Mouse (Mus musculus) midbrain, embryonic 10.5 days (tissue): ENCODE measurements around the gene Slc44a2. TPM values are rescaled to one million over a fixed set of nuclear protein-coding genes. Genes with fewer than 3 reads are reported as not detected.
A peak's percentile ranks its signal among the peaks of the same experiment; 100 is the strongest.
"Not testable (repeated sequence)": the region's sequence is repeated elsewhere in the genome, so short reads cannot be mapped to it uniquely, and the experiment has no call there.

Experiments used
- DNase-seq: peaks from one replicate; pipeline ENCODE4 v3.0.0-alpha.2; 2017; ENCODE audit warnings: low spot score
- H3K27ac ChIP-seq: fragments of 300-500 bp; sonication (generic); replicated peaks from 2 replicates; pipeline ENCODE4 v1.5.1; 2016; ENCODE audit warnings: mild to moderate bottlenecking
- H3K27me3 ChIP-seq: fragments of 300-500 bp; sonication (generic); 2 replicates; pipeline ENCODE4 v1.6.1; 2016; ENCODE audit warnings: low read depth, mild to moderate bottlenecking; ENCODE audit not compliant: poor library complexity, severe bottlenecking
- H3K36me3 ChIP-seq: fragments of 300-500 bp; sonication (generic); 2 replicates; pipeline ENCODE4 v1.6.1; 2016; ENCODE audit warnings: mild to moderate bottlenecking, moderate library complexity
- H3K4me1 ChIP-seq: fragments of 300-500 bp; sonication (generic); 2 replicates; pipeline ENCODE4 v1.6.1; 2016
- H3K4me3 ChIP-seq: fragments of 300-500 bp; sonication (generic); 2 replicates; pipeline ENCODE4 v1.5.1; 2016; ENCODE audit warnings: mild to moderate bottlenecking, moderate library complexity
- H3K9me3 ChIP-seq: fragments of 300-500 bp; sonication (generic); replicated peaks from 2 replicates; pipeline ENCODE4 v1.6.1; 2016; ENCODE audit warnings: mild to moderate bottlenecking
- WGBS: fragments of 180-500 bp; shearing (Covaris S2); methylation state at CpG from one replicate; pipeline ENCODE4 v1.1.7; 2016; 5-methylcytosine and 5-hydroxymethylcytosine counted together
- polyA plus RNA-seq: library from polyadenylated mRNA; unstranded; fragments of >200 nt; fragmentation: Nextera tagmentation; extraction: Ambion mirVana; gene quantifications from 2 replicates; pipeline ENCODE4 v1.2.1, GENCODE M21; 2016

Slc44a2 gene
- polyA plus RNA-seq, 1 experiment from 2014 or later: 65.8 TPM

DNA sequence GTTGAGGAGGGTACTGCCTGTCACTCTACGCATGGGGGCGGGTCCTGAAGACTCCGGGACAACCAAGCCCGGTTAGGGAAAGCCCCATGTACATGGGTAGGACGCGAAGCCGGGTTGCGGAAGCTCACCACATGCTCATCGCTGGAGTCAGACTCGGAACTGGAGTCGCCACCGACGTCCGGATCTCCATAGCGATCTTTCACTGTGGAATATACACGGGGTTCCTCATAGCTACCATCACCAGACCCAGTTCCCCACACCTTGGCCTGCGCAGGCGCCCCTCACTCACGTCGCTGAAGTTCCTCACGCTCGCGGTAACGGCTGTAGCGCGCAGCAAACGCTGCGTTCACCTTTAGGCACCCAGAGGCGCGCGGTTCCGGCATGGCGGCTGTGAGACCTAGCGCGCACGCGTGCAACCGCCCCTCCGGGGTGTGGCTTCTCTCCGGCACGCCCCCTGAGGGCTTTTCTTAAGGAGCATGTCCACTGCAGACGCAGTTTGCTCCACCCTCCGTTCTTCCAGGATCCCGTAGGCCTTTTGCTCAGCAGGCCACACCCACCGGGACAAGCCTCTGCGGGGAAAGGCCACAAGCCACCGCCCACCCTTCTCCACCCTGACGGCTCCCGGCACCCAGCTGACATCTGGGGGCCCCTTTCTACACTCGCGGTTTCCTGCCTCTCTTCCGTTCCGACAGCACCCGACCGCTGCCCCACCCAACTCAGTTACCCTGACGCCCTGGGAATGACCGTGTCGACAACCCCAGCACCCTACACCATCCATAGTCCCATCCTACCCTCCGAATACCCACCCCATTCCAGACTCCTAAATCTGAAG, 32.7 kb upstream of the Slc44a2 start, which contains the start of gene Kri1:
TSS of gene Kri1 (minus strand) at position 399 of the 832 bp plus-strand sequence.
- DNase-seq: peak; percentile 95
- H3K27ac ChIP-seq: peak within 1 kb of the TSS; percentile 91
- peaks cover 35% of the 10 kb centered on the region for H3K36me3 ChIP-seq
- peaks cover 42% of the 10 kb centered on the region for H3K4me1 ChIP-seq
- H3K27me3 ChIP-seq: no peaks in the 10 kb centered on the region
- H3K4me3 ChIP-seq: peak within 1 kb of the TSS; percentile 89
- H3K9me3 ChIP-seq: no peaks in the 10 kb centered on the region
- WGBS: 1% methylated on average over 59 of the region's 59 CpGs

- DNase-seq: no peak
- peak overlapping the region; percentile 91 for H3K27ac ChIP-seq
- WGBS: 85% methylated on average over 13 of the region's 13 CpGs
Measured at GRCm38 (mm10) chr9:21288404-21289336, 31.8 kb upstream of the Slc44a2 start.

GRCm38 (mm10) chr9:21289337-21289671, 31.2 kb upstream of the Slc44a2 start:
- whole genome bisulfite sequencing: 87% methylated on average over 2 of the region's 2 CpGs
- Histone ChIP-seq H3K9me3 (no peaks in the 10 kb centered on the region), H3K36me3 (peaks cover 22% of the 10 kb centered on the region), H3K4me1 (peaks cover 42% of the 10 kb centered on the region), H3K4me3 (peak overlapping the region; percentile 89), H3K27ac (no peak overlapping the region), H3K27me3 (no peaks in the 10 kb centered on the region)
- DNase-seq: no peak

More at GRCm38 (mm10) chr9:21288404-21289336, 31.8 kb upstream of the Slc44a2 start:
- no peaks in the 10 kb centered on the region for H3K9me3 ChIP-seq
- H3K27me3 ChIP-seq: no peaks in the 10 kb centered on the region
- peaks cover 28% of the 10 kb centered on the region for H3K36me3 ChIP-seq
- peak overlapping the region; percentile 89 for H3K4me3 ChIP-seq
- peaks cover 42% of the 10 kb centered on the region for H3K4me1 ChIP-seq

DNA sequence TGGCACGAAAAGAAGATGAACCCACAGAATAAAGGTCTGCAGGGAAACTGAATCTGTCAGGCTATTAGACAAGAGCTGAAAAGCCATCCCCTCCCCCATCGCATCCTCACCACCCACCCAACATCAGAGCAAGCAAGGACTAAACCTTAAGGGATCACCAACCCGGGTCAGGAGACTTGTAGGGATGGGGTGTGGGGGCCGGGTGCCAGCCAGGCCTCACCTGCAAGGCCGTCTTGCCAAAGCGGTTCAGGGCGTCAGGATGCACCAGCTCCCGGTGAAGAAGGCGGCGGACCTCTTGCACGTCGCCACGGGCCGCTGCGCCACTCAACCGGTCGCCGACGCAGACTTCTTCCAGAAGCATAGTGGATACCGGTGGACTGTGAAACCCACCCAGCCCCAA, 29.9 kb upstream of the Slc44a2 start:
- peak overlapping the region; percentile 89 for H3K4me3 ChIP-seq
- no peaks in the 10 kb centered on the region for H3K9me3 ChIP-seq
- H3K27ac ChIP-seq: peak overlapping the region; percentile 91
- peaks cover 9% of the 10 kb centered on the region for H3K36me3 ChIP-seq
- no peak for DNase-seq
- under 1% methylated on average over 20 of the region's 20 CpGs for WGBS
- peaks cover 42% of the 10 kb centered on the region for H3K4me1 ChIP-seq
- no peaks in the 10 kb centered on the region for H3K27me3 ChIP-seq

DNA sequence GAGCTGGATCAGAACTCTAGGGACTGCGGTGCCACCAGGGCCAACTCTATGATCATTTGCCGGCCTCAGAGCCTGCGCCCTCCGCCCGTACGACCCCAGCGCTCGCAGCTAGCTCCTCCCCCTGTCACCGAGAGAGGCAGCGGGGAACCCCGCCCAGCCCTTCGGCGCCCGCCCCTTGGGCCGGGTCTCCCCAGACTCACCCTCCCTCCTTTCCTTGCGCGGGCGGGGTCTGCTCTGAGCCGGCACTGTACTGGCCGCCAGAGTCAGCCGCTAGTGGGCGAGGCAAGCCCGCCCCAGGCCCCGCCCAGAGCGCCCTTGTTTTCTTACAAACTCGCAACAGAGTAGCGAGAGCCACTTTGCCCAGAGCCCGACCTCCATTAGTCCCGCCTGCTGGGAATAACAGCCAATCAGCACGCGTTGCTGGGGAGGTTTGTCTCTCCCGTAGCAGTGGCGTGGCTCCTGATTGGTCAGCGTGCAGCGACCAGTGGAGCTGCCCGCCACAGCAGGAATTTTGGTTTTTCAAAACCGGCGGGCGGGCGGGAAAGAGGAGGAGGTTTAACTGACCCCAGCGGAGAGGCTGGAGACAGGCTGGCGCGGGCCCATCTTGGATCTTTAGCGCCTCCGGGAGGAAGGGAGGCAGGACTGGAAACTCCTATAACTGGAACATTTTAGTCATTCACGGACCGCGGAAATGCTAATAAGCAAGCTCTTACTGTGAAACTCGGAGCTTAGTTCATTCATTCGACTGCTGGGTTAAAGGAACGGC, 29.3 kb upstream of the Slc44a2 start, which contains the start of gene Cdkn2d:
TSS of gene Cdkn2d (minus strand) at position 386 of the 766 bp plus-strand sequence.
- Histone ChIP-seq H3K36me3 (peaks cover 6% of the 10 kb centered on the region), H3K9me3 (no peaks in the 10 kb centered on the region), H3K4me1 (peaks cover 41% of the 10 kb centered on the region), H3K27me3 (no peaks in the 10 kb centered on the region), H3K4me3 (peak within 1 kb of the TSS; percentile 89), H3K27ac (peak within 1 kb of the TSS; percentile 91)
- under 1% methylated on average over 51 of the region's 51 CpGs for WGBS
- peak; percentile 100 for DNase-seq

GRCm38 (mm10) chr9:21291868-21292267, 28.6 kb upstream of the Slc44a2 start:
- not testable (repeated sequence) for H3K9me3 ChIP-seq, H3K36me3 ChIP-seq, H3K27me3 ChIP-seq
- DNase-seq: peak; percentile 18
- peak overlapping the region; percentile 91 for H3K27ac ChIP-seq
- H3K4me3 ChIP-seq: peak overlapping the region; percentile 89
- WGBS: 22% methylated on average over 7 of the region's 7 CpGs
- H3K4me1 ChIP-seq: peaks cover 35% of the 10 kb centered on the region

GRCm38 (mm10) chr9:21292271-21292670, 28.2 kb upstream of the Slc44a2 start:
- Histone ChIP-seq H3K27ac (peak overlapping the region; percentile 91; the same call in 1 of the 2 replicates), H3K9me3 (no peaks in the 10 kb centered on the region), H3K4me1 (peaks cover 31% of the 10 kb centered on the region), H3K27me3 (no peaks in the 10 kb centered on the region), H3K36me3 (peaks cover 6% of the 10 kb centered on the region), H3K4me3 (no peak overlapping the region)
- DNase-seq: no peak
- 93% methylated on average over 3 of the region's 3 CpGs for WGBS

DNA sequence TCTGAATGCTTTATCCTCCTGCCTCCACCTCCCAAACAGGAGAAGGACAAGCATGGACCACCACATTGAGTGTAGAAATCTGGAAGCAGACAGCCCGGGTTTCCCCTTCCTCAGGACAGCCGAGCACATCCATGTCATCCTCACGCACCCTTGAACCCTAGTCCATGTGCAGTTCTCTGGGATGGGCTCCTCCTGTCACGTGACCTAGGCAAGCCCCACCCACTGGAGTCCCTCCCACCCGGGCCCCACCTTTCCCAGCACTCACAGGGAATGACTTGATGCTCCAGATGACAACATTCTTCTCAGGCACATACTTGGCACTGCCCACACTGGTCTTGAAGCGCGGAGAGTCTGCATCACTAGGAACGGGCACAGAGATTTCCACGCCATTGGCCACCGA, 21.5 kb upstream of the Slc44a2 start:
- H3K9me3 ChIP-seq: 0 out of 2 replicates have a peak, but pooled peaks cover 2% of the 10 kb centered on the region
- no peak overlapping the region for H3K27ac ChIP-seq
- no peaks in the 10 kb centered on the region for H3K4me1 ChIP-seq
- H3K27me3 ChIP-seq: no peaks in the 10 kb centered on the region
- no peaks in the 10 kb centered on the region for H3K36me3 ChIP-seq
- H3K4me3 ChIP-seq: no peak overlapping the region
- WGBS: 86% methylated on average over 10 of the region's 10 CpGs
- no peak for DNase-seq

DNA sequence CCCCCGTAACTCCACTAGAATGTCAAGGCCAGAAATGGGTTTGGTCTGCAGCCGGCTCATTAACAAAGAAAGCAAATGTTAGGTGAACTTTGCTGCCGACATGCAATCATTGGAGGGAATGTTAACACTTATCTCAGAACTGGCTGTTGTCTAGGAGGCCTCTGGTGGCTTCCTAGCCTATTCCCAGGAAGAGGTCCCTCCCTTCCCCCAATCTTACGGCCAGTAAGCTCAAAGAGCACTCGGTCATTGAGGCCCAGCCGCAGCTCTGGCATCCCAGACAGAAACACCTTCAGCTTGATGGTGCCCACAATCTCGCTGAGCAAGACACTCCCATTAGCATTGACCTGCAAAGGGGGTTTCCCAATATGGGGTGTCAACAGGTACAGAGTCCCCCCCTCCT, 15.4 kb upstream of the Slc44a2 start:
- WGBS: 88% methylated on average over 7 of the region's 7 CpGs
- Histone ChIP-seq H3K4me3 (no peak overlapping the region), H3K36me3 (no peaks in the 10 kb centered on the region), H3K27ac (no peak overlapping the region), H3K4me1 (no peaks in the 10 kb centered on the region), H3K9me3 (0 out of 2 replicates have a peak, but pooled peaks cover 2% of the 10 kb centered on the region), H3K27me3 (no peaks in the 10 kb centered on the region)
- no peak for DNase-seq

GRCm38 (mm10) chr9:21309150-21309741, 11.3 kb upstream of the Slc44a2 start:
- H3K27ac ChIP-seq: no peak overlapping the region
- WGBS: 74% methylated on average over 15 of the region's 15 CpGs
- peaks cover 28% of the 10 kb centered on the region for H3K27me3 ChIP-seq
- no peak for DNase-seq
- peaks cover 5% of the 10 kb centered on the region; the same call in 1 of the 2 replicates for H3K4me1 ChIP-seq
- no peaks in the 10 kb centered on the region for H3K36me3 ChIP-seq
- no peaks in the 10 kb centered on the region for H3K9me3 ChIP-seq
- H3K4me3 ChIP-seq: no peak overlapping the region

- Histone ChIP-seq H3K4me3 (peak overlapping the region; percentile 16; the same call in 1 of the 2 replicates), H3K27ac (no peak overlapping the region), H3K9me3 (no peaks in the 10 kb centered on the region), H3K36me3 (no peaks in the 10 kb centered on the region), H3K27me3 (peaks cover 28% of the 10 kb centered on the region), H3K4me1 (peaks cover 5% of the 10 kb centered on the region; the same call in 1 of the 2 replicates)
- DNase-seq: no peak
- 25% methylated on average over 7 of the region's 7 CpGs for WGBS
Measured at GRCm38 (mm10) chr9:21311695-21312094, 8.8 kb upstream of the Slc44a2 start.
